Mouse (Mus musculus): ENCODE results near the gene 2810006K23Rik. TPM values are rescaled to one million over a fixed set of nuclear protein-coding genes. Genes with fewer than 3 reads are reported as not detected.
"Not testable (repeated sequence)": the region's sequence is repeated elsewhere in the genome, so short reads cannot be mapped to it uniquely, and the experiment has no call there.

2810006K23Rik gene
- polyA plus RNA-seq, 1 experiment from 2014 or later: 20.0 TPM

- Histone ChIP-seq H3K9me3 (replicated peaks) (no peaks in the 10 kb centered on the region), H3K4me1 (peaks cover 35% of the 10 kb centered on the region), H3K4me3 (peak overlapping the region; percentile 100), H3K27me3 (ENCODE audit: low read depth, poor library complexity, severe bottlenecking) (no peaks in the 10 kb centered on the region), H3K36me3 (peaks cover 56% of the 10 kb centered on the region), H3K27ac (peak overlapping the region; percentile 100)
- peak; percentile 51 for DNase-seq (ENCODE audit: low spot score)
- 51% methylated on average over 3 of the region's 3 CpGs for WGBS
These were observed 23.7 kb downstream of the 2810006K23Rik start for GRCm38 (mm10) chr5:124351604-124352003.

GRCm38 (mm10) chr5:124352141-124352920 is 24.4 kb downstream of the 2810006K23Rik start:
- under 1% methylated on average over 30 of the region's 30 CpGs for WGBS
- Histone ChIP-seq H3K36me3 (peaks cover 49% of the 10 kb centered on the region), H3K27me3 (ENCODE audit: low read depth, poor library complexity, severe bottlenecking) (no peaks in the 10 kb centered on the region), H3K4me3 (peak overlapping the region; percentile 100), H3K9me3 (replicated peaks) (no peaks in the 10 kb centered on the region), H3K4me1 (peaks cover 35% of the 10 kb centered on the region), H3K27ac (peak overlapping the region; percentile 100)
- peak; percentile 92 for DNase-seq (ENCODE audit: low spot score)

- Histone ChIP-seq H3K4me1 (peaks cover 35% of the 10 kb centered on the region), H3K9me3 (replicated peaks) (no peaks in the 10 kb centered on the region), H3K27ac (peak overlapping the region; percentile 100), H3K27me3 (ENCODE audit: low read depth, poor library complexity, severe bottlenecking) (no peaks in the 10 kb centered on the region), H3K36me3 (peaks cover 42% of the 10 kb centered on the region), H3K4me3 (peak overlapping the region; percentile 100)
- WGBS: 0% methylated on average over 32 of the region's 32 CpGs
- DNase-seq (ENCODE audit: low spot score): peak; percentile 69
These were observed 25.3 kb downstream of the 2810006K23Rik start for GRCm38 (mm10) chr5:124353011-124353725.

GRCm38 (mm10) chr5:124353726-124354547 is 26.0 kb downstream of the 2810006K23Rik start:
- H3K27ac ChIP-seq: peak overlapping the region; percentile 100
- H3K36me3 ChIP-seq: peaks cover 34% of the 10 kb centered on the region
- under 1% methylated on average over 105 of the region's 132 CpGs for WGBS
- peak overlapping the region; percentile 100 for H3K4me3 ChIP-seq
- H3K27me3 ChIP-seq (ENCODE audit: low read depth, poor library complexity, severe bottlenecking): no peaks in the 10 kb centered on the region
- DNase-seq (ENCODE audit: low spot score): peak; percentile 74
- H3K4me1 ChIP-seq: peaks cover 35% of the 10 kb centered on the region
- H3K9me3 ChIP-seq (replicated peaks): no peaks in the 10 kb centered on the region

GRCm38 (mm10) chr5:124354574-124355424 is 26.9 kb downstream of the 2810006K23Rik start:
- peak; percentile 73 for DNase-seq (ENCODE audit: low spot score)
- peaks cover 26% of the 10 kb centered on the region for H3K36me3 ChIP-seq
- under 1% methylated on average over 40 of the region's 60 CpGs for WGBS
- H3K27me3 ChIP-seq (ENCODE audit: low read depth, poor library complexity, severe bottlenecking): no peaks in the 10 kb centered on the region
- H3K4me3 ChIP-seq: peak overlapping the region; percentile 100
- H3K9me3 ChIP-seq (replicated peaks): no peaks in the 10 kb centered on the region
- H3K4me1 ChIP-seq: peaks cover 30% of the 10 kb centered on the region
- peak overlapping the region; percentile 100 for H3K27ac ChIP-seq

GRCm38 (mm10) chr5:124355425-124355959 is 27.6 kb downstream of the 2810006K23Rik start:
- 5% methylated on average over 12 of the region's 12 CpGs for WGBS
- Histone ChIP-seq H3K27me3 (ENCODE audit: low read depth, poor library complexity, severe bottlenecking) (no peaks in the 10 kb centered on the region), H3K4me1 (peaks cover 23% of the 10 kb centered on the region), H3K4me3 (peak overlapping the region; percentile 100), H3K9me3 (replicated peaks) (no peaks in the 10 kb centered on the region), H3K27ac (peak overlapping the region; percentile 100), H3K36me3 (peaks cover 19% of the 10 kb centered on the region)
- no peak for DNase-seq (ENCODE audit: low spot score)

- 55% methylated on average over 3 of the region's 3 CpGs for WGBS
- H3K27me3 ChIP-seq (ENCODE audit: low read depth, poor library complexity, severe bottlenecking): no peaks in the 10 kb centered on the region
- H3K27ac ChIP-seq: no peak overlapping the region
- no peak for DNase-seq (ENCODE audit: low spot score)
- peaks cover 7% of the 10 kb centered on the region; the same call in 1 of the 2 replicates for H3K36me3 ChIP-seq
- peaks cover 11% of the 10 kb centered on the region for H3K4me1 ChIP-seq
- H3K9me3 ChIP-seq (replicated peaks): no peaks in the 10 kb centered on the region
- H3K4me3 ChIP-seq: no peak overlapping the region
These were observed 28.8 kb downstream of the 2810006K23Rik start for GRCm38 (mm10) chr5:124356695-124357094.

- 83% methylated on average over 2 of the region's 2 CpGs for WGBS
These were observed 31.8 kb downstream of the 2810006K23Rik start for GRCm38 (mm10) chr5:124359641-124360040.

GRCm38 (mm10) chr5:124362982-124363381 is 35.1 kb downstream of the 2810006K23Rik start, which contains the start of gene Cdk2ap1:
Cdk2ap1 (minus strand) TSS chr5:124363082.
- not testable (repeated sequence) for H3K27me3 ChIP-seq (ENCODE audit: low read depth, poor library complexity, severe bottlenecking); H3K4me3 ChIP-seq; H3K36me3 ChIP-seq; H3K27ac ChIP-seq; H3K9me3 ChIP-seq (replicated peaks); DNase-seq (ENCODE audit: low spot score); H3K4me1 ChIP-seq
- WGBS: 91% methylated on average over 5 of the region's 5 CpGs

More at GRCm38 (mm10) chr5:124359641-124360040, 31.8 kb downstream of the 2810006K23Rik start:
- H3K27ac ChIP-seq: no peak overlapping the region
- no peaks in the 10 kb centered on the region for H3K36me3 ChIP-seq
- H3K4me3 ChIP-seq: no peak overlapping the region
- no peak for DNase-seq (ENCODE audit: low spot score)
- H3K27me3 ChIP-seq (ENCODE audit: low read depth, poor library complexity, severe bottlenecking): no peaks in the 10 kb centered on the region
- 0 out of 2 replicates have a peak, but pooled peaks cover 2% of the 10 kb centered on the region for H3K4me1 ChIP-seq
- no peaks in the 10 kb centered on the region for H3K9me3 ChIP-seq (replicated peaks)

GRCm38 (mm10) chr5:124364173-124364918 is 36.5 kb downstream of the 2810006K23Rik start:
- H3K36me3 ChIP-seq: peaks cover 23% of the 10 kb centered on the region
- 90% methylated on average over 6 of the region's 6 CpGs for WGBS
- no peak overlapping the region for H3K27ac ChIP-seq
- DNase-seq (ENCODE audit: low spot score): no peak
- no peaks in the 10 kb centered on the region for H3K4me1 ChIP-seq
- H3K27me3 ChIP-seq (ENCODE audit: low read depth, poor library complexity, severe bottlenecking): no peaks in the 10 kb centered on the region
- H3K9me3 ChIP-seq (replicated peaks): no peaks in the 10 kb centered on the region
- H3K4me3 ChIP-seq: no peak overlapping the region

GRCm38 (mm10) chr5:124365754-124366153 is 37.9 kb downstream of the 2810006K23Rik start:
- peaks cover 37% of the 10 kb centered on the region for H3K36me3 ChIP-seq
- H3K9me3 ChIP-seq (replicated peaks): no peaks in the 10 kb centered on the region
- no peak overlapping the region for H3K27ac ChIP-seq
- DNase-seq (ENCODE audit: low spot score): no peak
- 95% methylated on average over 2 of the region's 2 CpGs for WGBS
- H3K4me1 ChIP-seq: no peaks in the 10 kb centered on the region
- H3K27me3 ChIP-seq (ENCODE audit: low read depth, poor library complexity, severe bottlenecking): no peaks in the 10 kb centered on the region
- H3K4me3 ChIP-seq: no peak overlapping the region
